Mouse (Mus musculus): ENCODE data around the gene Hist1h3b.
"Not testable (repeated sequence)": the region's sequence is repeated elsewhere in the genome, so short reads cannot be mapped to it uniquely, and the experiment has no call there.

The Hist1h3b gene

DNA sequence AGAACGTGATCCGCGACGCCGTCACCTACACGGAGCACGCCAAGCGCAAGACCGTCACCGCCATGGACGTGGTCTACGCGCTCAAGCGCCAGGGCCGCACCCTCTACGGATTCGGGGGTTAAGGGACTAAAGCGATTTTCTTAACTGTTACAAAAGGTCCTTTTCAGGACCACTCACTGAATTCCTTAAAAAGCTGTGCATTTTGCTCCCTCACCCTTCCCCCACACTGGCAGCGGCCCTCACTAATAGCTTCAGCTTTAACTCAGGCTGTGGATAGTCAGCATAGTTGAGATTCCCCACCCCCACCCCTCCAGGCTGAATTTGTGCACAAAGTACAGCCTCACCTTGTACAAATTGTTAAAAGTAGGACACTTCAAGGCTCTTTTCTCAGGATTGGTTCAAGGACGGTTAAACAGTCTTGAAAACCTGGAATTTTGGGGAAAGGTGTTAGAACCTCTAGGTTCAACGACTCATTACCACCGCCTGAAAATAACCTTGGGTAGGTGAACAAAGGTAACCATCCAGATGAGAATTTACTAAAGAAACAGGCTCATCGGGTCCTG lies 5.2 kb downstream of the Hist1h3b start:
- DNase-seq: peak; percentile 29

DNA sequence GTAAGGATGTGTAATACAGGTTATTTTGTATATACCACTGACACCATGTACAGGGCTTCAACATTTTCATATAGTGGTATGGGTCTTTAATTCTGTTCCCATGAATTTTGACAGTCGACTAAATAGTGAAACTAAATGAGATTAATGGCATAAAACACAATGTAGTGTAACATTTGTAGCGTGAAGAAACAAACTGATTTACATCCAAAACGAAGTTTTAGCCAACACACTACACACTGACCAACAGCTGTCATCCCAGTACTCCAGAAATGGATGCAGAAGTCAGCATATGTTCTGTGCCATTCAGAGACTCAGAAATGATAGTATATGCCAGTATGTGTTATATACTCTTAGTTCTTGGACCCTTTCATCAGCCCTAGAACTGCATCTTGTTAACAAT lies 5.9 kb downstream of the Hist1h3b start:
- DNase-seq: no peak

DNA sequence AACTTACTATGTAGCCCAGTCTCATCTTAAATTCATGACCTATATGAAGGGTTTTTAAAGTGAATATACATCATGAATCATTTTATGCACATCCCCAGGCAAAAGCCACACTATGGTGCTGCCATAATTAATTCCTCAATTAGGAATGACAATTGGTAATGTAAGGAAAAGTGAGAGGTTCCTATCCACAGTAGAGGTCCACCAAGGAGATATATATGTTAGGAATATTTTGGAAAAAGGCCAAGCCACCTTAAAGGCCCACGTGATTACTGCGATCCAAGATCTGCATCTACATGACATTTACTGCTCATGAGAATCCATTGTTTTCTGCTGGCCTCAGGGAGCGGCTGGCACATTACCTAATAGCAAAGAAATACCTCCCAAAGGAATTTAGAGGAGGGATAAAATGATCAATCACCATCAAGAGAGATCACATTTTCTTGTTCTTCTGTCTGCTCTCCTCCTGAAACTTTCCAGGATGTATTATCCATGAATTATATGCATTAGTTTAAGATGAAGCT lies 7.2 kb downstream of the Hist1h3b start:
- DNase-seq: no peak

DNA sequence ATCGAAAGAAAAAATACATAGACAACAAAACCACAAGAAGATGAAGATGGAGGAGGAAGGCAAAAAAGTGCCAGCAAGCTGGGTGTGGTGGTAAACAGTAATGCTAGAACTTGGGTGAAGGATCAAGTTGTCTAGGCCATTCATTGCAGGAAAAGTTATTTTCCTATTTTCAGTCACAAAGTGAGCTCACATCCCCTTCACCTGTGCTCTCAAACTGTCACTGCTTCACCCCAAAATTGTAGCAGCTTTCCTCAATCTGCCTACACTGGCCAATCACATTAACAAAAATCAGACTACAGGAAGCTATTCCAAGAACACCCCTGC lies 7.8 kb downstream of the Hist1h3b start:
- no peak for DNase-seq

DNA sequence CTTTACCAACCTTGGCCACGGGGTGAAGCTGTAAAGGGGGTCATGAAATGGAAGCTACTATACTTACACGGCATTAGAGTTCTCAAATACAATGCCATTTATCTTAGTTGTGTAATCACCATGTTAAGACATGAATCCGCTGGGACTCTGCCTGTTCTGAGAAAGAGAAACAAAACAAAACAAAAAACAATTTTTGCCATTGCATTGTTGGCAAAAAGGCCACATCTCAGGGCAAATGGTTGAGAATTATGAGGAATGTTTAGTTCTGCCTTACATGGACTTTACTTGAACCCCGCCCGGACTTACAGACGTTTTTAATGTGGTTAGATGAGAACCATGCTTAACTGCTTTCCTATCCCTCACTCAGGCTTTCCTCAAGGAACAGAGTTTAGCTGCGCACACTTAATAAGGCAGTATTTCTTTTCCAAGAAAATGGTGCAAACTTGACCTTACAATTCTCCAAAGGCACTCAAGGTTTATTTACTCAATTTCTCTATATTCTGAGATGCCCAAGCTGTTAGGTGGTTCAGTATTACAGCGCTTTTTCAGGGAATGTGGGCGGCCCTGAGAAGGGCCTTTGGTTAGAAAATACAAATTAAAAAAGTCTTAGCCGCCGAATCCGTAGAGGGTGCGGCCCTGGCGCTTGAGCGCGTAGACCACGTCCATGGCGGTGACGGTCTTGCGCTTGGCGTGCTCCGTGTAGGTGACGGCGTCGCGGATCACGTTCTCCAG lies 8.3 kb downstream of the Hist1h3b start:
- DNase-seq: peak; percentile 57

DNA sequence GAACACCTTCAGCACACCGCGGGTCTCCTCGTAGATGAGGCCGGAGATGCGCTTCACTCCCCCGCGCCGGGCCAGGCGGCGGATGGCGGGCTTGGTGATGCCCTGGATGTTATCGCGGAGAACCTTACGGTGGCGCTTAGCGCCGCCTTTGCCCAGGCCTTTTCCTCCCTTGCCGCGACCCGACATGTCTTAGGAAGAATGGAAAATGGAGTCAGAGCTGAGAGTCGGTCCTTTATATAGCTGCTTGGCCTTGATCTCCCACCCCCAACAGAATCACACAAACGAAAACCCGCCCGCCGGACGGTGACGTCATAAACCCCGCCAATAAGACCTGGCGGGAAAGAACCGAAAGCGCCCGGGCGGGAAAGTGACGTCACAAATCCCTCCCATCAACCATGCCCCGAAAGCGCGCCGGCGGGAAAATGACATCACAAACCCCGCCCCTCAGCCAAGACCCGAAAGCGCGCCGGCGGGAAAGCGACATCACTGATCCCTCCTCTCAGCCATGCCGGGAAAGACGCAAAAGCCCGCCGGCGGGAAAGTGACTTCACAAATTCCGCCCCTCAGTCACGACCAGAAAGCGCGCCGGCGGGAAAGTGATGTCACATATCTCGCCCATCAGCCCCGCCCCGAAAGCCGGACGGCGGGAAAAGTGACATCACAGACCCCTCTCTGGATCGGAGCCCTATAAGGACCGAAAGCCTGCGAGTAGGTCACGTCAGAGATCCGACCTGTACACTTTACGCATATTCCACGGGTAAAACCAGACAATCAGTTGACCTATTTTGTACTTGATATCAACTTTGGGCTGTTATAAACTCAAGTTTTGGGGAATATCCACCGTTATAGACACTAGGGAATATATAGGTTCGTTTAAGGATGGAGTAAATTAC lies 9.2 kb downstream of the Hist1h3b start, which contains the start of gene Hist1h4a:
Gene Hist1h4a (minus strand): TSS at position 259 of the 893 bp plus-strand sequence.
- DNase-seq: peak; percentile 99

DNA sequence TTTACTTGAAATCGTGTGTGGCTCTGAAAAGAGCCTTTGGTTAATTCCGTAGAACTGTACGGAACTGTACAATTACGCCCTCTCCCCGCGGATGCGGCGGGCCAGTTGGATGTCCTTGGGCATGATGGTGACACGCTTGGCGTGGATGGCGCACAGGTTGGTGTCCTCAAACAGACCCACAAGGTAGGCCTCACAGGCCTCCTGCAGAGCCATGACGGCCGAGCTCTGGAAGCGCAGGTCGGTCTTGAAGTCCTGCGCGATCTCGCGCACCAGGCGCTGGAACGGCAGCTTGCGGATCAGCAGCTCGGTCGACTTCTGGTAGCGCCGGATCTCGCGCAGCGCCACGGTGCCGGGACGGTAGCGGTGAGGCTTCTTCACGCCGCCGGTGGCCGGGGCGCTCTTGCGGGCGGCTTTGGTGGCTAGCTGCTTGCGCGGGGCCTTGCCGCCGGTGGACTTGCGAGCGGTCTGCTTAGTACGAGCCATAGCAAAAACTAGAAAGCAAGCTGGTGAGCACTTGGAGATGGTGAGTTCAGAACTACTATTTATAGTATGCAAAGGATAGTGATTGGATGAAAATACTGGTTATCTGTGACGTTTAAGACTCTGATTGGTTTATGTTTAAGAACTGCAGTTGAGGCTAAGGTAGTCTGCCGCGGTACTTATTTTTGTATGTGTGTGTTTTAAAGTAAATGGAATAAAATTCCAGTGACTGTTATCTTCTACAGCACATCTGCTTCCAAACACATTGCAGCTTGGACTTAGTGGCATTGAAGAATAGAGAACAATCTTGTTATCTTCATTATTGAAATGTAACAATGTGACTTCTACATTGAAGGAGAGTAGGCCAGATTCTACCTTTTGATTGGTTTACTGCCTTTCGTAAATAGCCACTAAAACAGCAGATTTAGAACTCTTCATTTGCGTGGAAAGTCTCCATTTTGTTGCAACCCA lies 10.1 kb downstream of the Hist1h3b start, which contains the start of gene Hist1h3a:
Gene Hist1h3a (minus strand): TSS at position 516 of the 951 bp plus-strand sequence.
- peak; percentile 74 for DNase-seq

DNA sequence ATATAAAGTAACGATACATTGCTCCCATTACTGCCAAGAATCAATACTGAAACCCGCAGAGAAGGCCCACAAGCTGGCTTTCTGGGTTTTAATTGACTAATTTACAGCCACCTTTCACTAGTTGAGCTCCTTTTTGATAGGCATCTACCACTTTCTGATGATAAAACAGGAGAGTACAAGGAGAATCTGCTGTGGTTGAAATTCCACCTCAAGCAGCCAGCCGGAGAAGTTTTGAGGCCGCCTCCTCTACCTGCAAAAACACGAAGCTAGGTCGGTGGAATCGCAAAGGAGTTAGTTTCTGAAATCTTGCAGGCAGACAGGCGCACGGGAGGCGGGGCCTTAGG lies 11.1 kb downstream of the Hist1h3b start:
- no peak for DNase-seq

DNA sequence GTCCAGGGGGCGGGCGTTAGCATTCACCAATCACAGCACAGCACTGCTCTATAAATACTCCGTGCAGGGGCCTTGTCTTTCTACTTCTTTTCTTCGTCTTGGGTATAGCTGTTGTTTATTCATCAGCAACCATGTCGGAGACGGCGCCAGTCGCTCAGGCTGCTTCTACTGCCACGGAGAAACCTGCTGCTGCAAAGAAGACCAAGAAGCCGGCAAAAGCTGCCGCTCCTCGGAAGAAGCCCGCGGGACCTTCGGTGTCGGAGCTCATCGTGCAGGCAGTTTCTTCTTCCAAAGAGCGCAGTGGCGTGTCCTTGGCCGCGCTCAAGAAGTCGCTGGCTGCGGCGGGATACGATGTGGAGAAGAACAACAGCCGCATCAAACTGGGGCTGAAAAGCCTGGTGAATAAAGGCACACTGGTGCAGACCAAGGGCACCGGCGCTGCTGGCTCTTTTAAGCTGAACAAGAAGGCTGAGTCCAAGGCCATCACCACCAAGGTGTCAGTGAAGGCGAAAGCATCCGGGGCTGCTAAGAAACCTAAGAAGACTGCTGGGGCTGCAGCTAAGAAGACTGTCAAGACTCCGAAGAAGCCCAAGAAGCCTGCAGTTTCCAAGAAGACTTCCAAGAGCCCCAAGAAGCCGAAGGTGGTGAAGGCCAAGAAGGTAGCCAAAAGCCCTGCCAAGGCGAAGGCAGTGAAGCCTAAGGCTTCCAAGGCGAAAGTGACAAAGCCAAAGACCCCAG lies 11.7 kb downstream of the Hist1h3b start, which contains the start of gene Hist1h1a:
Gene Hist1h1a (plus strand): TSS at position 81 of the 738 bp plus-strand sequence.
- peak; percentile 93 for DNase-seq

DNA sequence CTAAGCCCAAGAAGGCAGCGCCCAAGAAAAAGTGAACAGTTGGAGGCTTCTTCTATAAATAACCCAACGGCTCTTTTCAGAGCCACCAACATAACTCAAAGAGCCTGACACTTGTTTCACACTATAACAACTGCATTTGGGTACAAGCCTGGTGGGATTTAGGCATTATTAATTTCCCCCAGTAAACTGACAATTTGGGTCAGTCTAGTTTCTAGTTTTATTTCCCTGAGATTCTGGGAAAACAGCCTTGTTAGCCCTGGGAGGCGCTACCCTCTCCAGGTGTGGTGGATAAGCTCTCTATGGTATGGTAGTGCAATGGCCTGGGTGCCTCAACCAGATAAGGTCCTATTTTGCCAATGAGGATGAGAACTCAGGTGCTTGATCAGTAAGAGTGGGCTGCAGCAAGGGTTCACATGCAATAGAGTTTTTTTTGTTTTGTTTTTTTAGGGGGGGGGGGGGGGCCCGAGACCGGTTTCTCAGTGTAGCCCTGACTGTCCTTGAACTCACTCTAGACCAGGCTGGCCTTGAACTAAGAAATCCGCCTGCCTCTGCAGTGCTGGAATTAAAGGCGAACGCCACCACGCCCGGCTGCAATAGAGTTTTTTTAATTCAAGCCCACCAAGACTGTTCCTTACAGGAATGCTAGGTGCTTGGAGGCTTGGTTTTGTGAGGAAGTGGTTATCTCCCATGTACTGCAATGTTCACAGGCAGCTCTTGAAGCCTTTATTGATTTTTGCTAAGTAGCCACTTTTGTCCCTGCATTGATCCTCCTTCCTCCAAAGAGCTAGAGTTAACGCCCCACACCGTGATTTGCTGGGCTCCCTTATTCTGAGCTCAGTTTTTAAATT lies 12.5 kb downstream of the Hist1h3b start:
- DNase-seq: no peak

DNA sequence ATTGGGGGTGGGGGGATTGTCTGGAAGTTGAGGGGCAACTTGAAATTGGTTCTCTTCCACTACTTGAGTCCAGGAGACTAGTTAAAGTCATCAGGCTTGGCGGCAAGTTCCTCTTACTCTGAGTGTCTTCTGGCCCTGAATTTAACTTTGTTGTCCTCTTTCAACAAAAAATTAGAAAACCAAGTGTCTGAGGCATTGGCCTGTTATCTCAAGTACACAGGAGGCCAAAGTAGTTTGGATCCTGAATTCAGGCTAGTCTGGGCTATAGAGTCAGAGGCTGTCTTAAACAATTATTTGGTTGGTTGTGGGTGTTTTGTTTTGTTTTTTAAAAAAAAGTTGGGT lies 13.1 kb downstream of the Hist1h3b start:
- DNase-seq: no peak

DNA sequence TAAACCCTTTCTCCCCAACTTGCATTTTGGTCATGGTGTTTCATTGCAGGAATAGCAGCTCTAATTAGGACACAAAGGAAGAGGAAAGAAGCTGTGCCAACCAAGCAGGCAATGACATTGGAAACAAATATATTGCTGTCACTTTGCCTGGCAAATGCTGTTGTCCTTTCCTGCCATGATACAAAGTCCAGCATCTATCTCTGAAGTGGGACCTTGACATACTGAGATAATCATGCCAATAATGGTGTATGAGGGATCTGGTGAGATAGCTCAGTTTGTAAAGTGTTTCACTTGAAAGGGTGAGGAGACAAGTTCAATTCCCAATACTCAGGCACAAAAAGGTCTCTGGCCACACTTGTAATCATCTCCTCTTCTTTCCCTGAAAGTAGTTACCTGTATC lies 14.7 kb downstream of the Hist1h3b start:
- no peak for DNase-seq

DNA sequence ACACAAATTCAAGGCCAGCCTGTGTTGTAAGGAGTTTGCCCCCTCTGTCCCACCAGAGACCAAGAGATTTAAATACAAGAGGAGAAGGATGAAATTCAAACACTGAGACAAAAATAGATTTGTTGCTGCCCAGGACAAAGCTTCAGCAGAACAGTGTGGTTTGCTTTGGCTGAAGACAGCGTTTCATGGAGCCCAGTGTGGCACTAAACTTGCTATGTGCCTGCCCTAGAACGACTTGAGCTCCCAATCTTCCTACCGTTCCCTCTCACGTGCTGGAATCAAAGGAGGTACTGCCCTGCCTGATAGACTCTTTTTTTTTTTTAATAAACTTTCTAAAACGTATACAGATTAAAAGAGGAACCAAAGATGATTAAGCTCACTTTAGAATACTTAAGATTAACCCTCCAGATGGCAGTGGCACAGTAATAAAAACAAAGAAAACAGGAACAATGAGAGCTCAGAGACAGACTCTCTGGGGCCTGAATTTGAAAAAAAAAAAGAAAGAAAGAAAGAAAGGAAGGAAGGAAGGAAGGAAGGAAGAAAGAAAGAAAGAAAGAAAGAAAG lies 16.8 kb downstream of the Hist1h3b start:
- DNase-seq: no peak

DNA sequence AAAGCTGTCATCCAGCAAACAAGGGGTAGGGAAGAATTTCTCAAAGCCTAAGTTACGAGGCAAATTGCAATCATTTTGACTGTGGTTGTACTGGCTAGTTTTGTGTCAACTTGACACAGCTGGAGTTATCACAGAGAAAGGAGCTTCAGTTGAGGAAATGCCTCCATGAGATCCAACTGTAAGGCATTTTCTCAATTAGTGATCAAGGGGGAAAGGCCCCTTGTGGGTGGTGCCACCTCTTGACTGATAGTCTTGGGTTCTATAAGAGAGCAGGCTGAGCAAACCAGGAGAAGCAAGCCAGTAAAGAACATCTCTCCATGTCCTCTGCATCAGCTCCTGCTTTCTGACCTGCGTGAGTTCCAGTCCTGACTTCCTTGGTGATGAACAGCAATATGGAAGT lies 17.5 kb downstream of the Hist1h3b start, which contains the start of gene Trim38:
Gene Trim38 (plus strand): TSS at position 301 of the 400 bp plus-strand sequence.
- not testable (repeated sequence) for DNase-seq

DNA sequence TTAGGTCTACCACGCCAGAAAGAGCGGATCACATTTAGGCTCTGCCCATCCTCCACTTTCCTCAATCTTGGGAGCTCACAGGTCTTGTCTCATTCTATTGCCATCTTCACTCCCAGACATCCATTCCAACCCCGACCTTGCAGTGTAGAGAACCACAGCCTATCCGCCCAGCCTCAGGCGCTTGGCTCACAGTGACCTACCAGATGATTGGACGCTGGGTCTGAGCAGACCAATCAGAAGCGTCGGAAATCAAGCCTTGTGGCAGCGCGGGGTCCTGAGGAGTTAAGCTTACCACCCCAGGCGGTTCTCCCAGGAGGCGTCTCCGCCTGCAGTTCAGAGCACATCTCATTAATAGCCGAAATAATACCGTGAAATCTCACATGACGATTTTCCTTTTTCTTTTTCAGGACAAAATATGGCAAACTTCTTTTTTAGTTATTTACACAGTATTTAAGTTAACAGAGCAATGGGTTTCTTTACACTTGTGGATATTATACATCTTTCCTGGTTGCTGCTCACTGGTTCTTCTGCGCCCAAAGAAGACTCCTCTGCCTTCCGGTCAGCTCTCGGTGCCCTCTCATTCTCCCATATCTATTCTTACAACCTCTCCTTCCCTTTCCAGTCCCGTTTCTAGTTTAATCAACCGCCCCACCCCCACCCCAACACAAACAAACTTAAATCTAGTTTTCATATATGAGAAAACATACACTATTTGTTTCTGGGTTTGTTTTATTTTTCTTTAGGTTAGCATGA lies 20.7 kb downstream of the Hist1h3b start:
- DNase-seq: no peak

DNA sequence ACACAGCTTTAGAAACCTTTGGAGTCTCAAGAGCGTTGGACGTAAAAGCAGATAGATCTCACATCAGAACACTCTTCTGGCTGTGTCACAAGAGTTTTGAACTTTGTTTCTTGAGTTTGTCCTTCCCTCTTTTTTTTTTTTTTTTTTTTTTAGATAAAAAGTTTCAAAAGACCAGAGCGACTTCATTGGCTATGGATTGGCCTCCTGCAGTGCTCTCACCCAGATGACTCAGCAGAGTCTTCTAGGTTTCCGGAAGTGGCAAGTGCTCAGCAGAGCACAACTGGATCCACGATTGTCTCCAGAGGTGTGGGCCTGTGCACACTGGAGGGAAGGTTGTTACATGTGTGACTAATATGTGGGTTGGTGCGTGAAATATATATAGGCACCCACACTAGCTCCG lies 26.3 kb downstream of the Hist1h3b start:
- no peak for DNase-seq

DNA sequence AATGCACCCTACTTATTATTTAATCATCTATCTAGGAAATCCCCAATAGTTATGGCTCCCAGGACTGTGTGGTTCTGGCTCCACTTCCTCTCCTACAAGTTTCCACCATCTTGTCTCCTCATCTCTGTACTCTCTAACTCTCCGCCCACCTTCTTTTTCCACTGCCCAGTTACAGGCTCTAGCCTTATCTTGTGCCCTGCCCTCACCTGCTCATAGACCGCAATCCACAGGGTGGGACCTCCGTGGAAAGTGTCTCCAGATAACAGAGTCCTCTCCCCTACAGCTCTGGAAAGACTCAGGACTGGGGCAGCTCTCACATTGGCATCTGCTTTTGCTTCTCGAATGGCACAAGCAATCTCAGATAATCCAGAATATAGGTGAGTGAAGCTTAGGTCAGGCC lies 27.0 kb downstream of the Hist1h3b start:
- DNase-seq: no peak

DNA sequence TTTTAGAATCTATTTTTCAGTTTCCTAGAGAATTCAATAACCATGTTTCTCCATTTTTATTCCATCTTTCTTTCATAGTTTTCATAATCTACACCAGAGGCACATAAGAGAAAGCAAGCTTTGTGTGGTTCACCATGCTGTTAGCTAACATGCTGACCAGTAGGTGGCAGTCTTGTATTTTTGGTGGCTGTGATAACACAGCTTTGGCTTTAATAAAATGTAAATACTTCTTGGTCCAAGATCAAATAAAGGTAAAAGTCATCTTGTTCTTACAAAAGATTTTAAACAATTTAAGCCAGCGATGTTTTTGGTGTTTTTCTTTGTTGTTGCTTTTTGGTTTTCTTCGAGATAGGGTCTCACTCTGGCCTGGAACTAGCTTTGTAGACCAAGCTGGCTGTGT lies 40.5 kb downstream of the Hist1h3b start:
- DNase-seq: peak; percentile 60

DNA sequence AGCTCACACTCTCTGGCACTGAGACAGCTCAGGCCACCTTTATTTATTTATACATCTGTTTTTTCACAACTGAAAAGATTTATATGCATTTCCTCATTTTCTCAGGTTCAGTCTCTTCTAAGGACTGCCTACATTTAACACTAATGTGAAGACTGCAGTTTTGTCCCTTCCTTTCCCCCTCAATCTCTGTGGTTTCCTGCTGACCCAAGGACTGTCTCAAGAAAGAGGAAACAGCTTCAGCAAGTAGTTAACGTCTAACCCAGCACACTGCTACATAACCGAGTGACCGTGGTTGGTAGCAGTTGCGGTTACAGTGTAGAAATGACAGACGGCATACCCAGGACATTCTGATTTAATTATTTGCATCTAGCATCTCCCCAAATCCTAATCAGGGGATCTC lies 47.3 kb downstream of the Hist1h3b start:
- no peak for DNase-seq
